Mouse (Mus musculus) gastrocnemius, adult 8-10 months (tissue): ENCODE data around the gene Rasl10b. TPM values are rescaled to one million over a fixed set of nuclear protein-coding genes. Genes with fewer than 3 reads are reported as not detected.

Experiments
- DNase-seq, 2 experiments: peaks; one replicate each; pipeline ENCODE4 v3.0.0; 2022; ENCODE audit warnings: low spot score in 2 of 2
- total RNA-seq, 4 experiments: library from RNA; stranded (reverse); gene quantifications; 2 replicates each; pipeline ENCODE4 v1.2.4; 2022

The Rasl10b gene
- under 1 TPM; 0.19 to 0.63 (median 0.49) TPM for total RNA-seq

DNA sequence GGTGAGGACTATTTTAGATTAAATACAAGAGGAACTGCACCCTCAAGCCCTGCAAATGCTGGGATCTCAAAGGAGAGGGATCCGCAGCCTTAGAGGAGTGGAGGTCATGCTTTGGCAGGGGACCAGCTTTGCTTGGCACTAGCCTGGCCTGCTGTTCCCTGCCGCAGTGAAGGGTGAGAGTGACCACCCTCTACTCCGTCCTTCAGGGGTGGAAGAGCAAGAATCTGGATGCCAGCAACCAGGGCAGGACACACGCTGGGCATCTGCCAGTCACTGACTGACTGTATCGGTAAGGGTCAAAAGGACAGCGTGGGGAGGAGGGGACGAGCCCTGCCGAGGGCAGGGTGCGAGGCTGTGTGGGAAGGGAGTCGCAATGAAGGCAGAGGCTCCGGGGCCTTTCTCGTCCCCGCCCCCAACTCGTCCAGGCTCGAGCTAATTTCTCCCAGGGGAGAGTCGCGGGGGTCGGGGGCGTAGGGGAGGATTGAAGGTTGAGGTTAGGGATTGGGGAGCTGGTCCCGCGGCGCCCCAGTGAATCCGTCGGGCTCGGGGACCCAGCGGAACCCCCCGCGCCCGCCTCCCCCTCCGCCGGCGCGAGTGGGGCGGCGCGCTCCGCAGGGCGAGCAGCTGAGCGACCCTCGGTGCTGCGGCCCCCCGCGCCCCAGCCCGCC is at the start of gene Rasl10b:
Gene Rasl10b (plus strand): TSS at position 51 of the 668 bp plus-strand sequence.
- DNase-seq: no peak

DNA sequence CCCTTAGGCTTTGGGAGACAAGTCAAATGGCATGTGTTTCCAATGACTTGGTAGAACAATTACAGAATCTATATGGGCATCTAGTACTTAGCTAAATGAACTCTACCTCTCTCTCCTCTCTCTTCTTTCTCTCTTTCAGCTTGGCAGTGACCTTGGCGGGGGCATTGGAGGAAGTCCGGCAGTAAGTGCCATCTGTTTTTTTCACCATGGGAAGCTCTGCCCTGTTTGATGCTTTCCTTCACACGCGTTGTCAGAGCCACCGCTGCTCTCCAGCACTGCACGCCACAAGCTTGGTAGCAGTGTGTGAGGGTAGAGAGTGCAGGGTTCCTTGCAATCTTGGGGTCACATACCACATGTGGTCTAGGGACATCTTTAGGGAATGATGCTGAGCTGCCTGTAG is 44.3 kb upstream of the Rasl10b start:
- no peak for DNase-seq

DNA sequence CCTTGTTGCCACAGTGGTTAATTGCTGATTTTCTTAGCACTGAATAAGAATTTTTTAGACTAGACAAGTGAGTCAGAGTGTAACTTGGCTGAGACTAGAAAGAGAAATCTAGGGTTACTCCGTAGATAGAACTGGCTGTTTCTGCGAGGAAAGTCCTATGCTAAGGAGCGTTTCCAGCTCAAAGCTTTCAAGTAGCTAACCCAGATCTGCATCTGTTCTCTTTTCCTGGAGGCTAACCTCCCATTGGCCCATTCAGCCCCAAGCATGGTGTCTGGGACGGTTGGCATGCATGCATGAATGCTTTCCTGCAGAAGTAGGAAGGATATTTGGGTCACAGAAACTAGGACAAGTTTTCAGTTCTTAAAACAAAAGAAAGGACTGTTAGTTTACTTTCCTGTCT is 37.7 kb upstream of the Rasl10b start:
- no peak for DNase-seq

DNA sequence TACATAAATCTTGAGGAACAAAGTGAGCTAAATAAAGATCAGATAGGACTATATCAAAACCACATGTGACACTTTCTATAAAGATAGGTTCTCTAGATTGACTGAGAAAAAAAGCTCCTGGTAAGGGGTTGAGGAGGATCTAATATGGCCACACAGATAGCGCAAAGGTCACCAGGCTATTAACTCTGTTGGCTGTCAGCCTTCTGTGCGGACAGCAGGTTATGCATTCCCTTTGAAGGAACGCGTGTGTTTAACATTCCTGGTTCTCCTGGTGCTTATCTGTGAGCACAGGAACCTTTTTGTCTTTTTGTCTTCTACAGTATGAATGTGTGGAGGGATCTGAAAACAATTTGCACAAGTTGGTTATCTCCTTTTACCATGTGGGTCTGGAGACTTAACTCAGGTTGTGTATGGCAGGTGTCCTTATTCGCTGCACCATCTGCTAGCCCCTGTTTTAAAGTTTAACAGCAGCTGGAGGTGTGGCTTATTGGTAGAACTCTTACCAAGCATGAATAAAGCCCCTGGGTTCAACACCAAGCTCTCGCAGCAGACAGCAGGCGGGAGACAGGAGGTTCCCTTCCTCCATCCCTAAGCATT is 29.1 kb upstream of the Rasl10b start:
- DNase-seq: no peak

DNA sequence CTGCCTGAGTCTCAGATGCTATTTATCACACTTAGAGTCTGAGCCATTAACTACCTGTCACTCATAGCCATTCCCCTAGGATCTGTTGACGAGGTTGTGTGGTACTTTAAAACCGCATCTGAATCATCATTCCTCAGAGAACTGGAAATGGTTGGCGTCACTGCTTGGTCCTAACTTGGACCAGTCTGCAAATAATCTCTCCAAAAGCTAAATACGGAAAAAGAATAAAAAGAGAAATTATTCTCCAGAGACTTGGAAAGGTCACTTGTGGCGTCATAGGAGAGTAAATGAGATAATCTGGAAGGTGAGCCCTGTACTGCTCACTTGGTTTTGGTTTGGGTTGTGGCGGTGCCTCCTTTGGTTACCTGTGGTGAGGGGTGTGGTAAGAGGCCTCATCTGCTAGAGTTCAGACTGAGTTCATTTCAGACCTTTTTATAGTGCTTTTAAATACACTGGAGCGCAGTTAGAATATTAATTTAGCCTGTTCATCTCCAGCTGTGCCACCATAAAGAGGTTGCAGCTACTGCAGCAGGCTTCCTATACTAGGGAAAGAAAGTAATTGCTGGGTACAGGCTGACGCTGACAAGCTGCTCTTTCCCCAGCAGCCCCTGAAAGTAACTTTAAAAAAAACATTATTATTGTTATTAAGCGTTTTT is 25.9 kb upstream of the Rasl10b start:
- DNase-seq: no peak

DNA sequence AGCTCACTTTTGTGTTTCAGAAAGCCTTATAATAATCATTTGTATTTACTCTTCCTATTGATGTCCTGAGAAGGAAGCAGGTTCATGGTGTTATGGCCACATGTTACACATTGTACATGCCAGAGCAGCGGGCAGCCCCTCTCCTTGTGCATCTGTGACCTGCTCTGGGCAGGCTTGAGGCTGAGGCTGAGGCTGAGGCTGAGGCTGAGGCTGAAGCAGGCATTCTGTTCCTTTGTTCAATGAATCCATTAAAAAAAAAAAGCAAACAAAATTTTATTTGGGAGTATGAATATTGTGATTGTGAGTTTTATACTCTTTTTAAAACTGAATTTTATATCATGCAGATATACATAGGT is 25.4 kb upstream of the Rasl10b start:
- DNase-seq: no peak

DNA sequence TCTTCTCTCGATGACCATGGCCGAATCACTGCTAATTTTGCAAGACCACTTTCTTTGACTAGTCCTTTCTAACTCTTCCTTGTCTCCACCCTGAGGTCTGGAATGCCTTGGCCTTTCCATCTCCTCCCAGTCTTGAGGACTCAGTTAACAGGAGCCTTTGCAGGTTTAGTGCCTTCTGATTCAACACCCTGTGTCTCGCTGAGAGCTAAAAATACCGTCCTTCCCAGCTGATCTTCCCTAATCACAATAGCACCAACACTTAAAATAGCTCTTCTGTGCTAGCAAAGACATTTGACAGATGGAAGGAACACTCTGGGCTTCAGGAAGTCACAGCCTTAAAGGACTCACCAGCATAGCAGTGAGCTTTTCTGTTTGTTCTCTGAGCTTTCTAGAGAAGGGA is 15.9 kb upstream of the Rasl10b start:
- DNase-seq: no peak

DNA sequence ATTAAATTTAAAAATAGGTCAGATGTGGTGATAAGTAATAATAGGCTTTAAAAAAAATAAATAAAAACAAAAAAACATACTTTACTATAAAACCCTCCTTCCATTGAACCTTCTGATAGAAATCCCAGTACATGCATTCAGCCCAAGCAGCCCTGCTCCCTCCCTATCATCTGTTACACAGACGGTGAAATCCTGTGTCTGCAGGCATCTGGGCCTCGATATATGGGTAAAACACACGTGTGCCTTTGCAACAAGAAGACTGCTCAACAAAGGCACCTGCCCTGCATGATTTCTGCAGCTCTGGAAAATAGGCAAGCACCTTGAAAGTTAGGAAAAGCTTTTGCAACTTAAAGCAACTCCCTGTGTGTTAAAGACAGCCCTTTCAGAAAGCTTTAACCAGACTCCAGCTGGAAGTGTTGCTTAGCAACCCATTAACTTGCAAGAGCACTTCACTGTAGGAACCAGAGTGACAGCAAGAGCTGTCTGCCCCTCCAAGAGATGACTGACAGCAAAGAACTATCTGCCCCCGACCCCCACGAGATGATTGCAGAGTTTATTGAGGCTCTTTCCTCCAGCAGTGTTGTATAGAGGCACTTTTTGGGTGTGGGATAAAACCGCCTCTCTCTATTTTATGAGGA is 14.0 kb upstream of the Rasl10b start:
- DNase-seq: no peak

DNA sequence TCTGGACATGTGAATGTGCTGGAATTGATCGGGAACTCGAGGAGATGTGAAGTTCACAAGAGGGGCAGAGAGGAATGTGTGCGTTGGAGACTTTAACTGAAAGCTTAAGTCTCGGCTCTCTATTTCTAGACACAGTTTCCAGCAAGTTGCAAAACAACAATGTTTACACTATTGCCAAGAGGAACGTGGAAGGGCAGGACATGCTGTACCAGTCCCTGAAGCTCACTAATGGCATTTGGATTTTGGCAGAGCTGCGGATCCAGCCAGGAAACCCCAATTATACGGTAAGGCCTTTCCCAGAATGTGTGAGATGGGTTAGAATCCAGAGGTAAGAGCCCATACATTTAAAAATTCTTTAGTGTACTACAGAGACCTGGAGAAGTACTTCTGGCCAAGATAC is 11.3 kb upstream of the Rasl10b start:
- DNase-seq: no peak

DNA sequence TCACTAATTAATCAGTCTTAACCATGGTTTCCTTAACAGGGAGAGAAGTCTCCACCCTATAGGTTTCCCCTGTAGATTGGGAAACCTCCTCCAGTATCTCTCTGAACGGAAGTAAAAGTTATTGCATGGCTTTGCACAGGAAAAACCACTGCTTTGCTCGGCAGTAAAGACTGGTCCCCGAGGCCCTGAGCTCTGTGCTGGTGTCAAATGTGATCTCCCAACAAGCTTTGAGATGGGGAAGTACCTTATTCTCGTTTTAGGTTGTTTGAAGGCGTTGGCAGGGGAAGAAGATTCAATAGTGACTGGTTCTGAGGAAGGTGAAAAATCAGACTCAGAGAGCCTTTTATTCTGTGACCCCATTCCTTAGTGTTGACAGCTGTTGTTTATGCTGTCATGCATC is 10.2 kb upstream of the Rasl10b start:
- DNase-seq: no peak

DNA sequence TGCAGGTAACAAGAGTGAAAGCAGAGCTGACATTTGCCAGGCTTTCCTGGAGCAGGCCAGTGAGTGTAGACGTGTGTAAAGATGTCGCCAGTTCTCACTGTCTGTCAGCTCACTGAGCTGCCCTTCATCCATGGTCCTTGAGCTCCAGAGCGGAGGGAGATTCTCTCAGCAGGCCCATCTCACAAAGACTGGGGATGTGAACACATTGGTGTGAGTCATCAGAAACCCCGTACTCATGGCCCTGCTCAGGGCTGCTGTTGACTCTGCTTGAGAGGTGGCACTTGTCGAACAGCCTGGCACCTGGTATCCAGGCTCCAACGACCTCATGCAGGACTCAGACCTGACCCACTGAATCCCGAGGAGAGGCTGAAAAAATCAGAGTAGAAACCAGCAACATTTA is 5.2 kb upstream of the Rasl10b start:
- DNase-seq: no peak

DNA sequence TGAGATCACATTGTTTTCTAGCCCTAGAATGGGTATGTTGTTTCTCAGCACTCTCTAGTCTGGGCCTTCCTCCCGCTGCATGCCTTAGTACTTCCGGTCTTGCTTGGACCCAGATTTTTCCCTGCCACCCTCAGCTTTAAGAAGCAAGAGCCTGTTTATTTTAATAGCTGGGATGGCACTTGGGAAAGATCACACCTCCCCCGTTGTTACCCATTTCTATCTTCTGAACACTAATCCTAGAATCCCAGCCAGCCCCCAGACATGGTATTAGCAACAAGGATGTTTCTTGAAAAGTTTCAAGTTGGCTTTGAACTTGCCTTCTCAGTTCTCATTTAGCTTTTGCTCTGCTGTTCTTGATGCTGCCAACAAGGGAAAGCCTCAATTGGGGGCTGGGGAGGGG is 2.5 kb upstream of the Rasl10b start:
- no peak for DNase-seq

DNA sequence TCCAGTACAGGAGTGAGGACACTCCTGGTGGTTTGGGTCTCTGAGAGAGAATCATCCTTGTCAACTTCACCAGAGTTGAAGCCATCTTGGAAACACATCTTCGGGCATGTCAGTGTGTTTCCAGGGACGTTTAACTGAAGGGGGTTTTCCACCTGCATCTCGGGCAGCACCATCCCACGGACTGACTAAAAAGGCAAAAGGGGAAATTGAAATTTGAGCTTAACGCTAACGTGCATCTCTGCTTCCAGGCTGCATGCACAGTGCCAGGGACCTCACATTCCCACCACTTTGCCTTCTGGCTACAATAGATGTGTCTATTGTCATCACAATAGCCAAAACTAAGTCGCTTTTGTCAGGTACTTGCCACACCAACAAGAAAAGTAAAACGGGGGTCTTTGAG is 695 bp upstream of the Rasl10b start:
- no peak for DNase-seq

DNA sequence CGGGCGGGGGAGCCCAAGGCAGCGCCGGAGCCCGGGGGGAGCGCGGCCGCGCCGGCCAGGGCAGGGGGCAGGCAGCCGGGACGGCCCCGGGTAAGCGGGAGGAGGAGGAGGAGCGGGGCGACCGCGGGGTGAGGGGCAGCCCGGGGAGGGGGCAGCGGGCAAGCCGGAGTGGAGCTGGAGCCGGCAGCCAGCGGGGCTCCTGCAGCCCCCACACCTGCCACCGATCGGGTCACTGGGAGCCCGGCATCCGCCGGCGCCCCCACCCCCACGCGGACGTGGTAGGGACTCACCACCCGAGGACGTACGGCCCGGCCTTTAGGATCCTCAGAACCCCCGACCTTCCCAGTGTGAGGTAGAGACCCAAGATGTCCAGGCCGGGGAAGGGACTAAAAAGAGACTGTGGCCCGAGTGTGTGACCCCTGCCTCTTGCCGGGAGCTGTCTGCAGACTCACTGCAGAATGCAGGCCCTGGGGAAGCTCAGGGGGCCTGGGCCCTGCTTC is 905 bp downstream of the Rasl10b start:
- no peak for DNase-seq

DNA sequence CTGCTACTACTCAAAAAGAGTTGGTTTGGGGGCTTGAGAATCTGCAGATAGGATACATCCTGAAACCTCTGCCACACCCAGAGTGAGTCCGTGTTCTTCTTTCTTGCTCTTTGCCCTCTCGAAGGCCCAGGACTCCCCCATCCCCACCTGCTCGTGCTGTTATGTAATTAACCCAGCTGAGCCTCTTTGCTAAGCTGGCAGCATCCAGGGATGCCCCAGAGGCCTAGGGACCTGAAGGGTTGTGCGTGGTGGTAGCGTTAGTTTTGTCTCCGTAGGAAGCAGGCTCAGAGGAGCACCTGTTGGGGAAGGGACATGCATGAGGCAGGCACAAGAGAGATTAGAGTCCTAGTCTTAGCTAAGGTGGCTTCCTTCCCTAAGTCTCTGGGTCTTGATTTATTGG is 1.6 kb downstream of the Rasl10b start:
- no peak for DNase-seq

DNA sequence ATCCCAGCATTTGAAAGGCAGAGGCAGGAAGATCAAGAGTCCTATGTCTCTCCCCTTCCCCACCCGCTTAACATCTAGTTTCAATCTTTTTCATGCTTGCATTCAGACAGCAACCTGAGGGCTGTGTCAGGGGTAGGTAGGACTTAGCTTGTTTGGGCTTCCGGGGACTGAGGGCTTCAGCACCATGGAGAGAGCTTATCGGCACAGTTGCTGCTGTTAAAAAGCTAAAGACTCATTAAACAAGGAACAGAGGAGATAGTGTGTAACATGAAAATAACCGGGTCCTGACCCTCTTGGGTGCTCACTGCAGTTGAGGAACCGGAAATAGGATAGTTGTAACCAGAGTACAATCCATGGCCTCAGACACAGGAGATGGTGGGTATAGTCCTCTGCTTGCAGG is 8.1 kb downstream of the Rasl10b start:
- DNase-seq: no peak

DNA sequence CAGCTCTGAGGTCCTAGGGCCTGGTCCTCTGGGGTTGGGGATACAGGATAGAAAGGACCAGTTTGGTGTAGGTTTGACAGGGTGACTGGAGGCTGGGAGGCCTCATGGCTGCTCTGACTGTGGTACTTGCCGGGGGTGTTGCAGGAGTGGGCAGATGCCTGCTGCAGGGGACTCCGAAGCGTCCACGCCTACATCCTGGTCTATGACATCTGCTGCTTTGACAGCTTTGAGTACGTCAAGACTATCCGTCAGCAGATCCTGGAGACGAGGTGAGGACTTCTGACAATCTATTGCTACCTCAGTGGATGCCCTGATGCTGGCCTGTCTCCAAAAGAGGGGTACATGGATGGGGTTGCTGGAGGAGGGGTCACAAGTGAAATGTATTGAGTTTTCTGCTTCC is 8.8 kb downstream of the Rasl10b start:
- DNase-seq: no peak

DNA sequence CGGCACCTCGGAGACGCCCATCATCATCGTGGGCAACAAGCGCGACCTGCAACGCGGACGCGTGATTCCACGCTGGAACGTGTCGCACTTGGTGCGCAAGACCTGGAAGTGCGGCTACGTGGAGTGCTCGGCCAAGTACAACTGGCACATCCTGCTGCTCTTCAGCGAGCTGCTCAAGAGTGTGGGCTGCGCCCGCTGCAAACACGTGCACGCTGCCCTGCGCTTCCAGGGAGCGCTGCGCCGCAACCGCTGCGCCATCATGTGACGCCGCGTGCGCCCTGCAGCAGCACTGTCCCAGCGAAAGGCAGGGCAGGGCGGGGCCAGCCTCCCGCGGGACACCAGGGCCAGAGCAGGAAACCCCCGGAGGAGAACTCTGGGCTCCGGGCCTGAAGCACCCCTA is 9.6 kb downstream of the Rasl10b start:
- no peak for DNase-seq

DNA sequence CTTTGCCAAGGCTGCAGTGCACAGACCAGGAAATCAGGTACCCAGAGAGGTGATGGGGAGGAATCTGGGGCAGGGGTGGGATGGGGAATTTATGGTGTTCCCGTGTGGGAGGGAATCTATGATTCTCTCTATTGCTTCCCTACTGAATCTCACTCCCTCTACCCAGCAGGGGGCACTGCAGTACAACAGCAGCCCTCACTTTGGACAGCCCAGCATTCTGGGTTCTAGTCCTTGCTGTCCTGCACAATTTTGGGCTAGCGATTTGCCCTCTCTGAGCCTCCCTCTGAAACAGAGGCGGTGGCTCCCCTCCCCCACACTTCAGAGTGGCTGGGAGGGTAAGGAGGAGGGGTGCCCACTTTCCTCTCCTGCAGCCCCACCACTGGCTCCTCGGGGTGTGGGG is 11.4 kb downstream of the Rasl10b start:
- DNase-seq: no peak

DNA sequence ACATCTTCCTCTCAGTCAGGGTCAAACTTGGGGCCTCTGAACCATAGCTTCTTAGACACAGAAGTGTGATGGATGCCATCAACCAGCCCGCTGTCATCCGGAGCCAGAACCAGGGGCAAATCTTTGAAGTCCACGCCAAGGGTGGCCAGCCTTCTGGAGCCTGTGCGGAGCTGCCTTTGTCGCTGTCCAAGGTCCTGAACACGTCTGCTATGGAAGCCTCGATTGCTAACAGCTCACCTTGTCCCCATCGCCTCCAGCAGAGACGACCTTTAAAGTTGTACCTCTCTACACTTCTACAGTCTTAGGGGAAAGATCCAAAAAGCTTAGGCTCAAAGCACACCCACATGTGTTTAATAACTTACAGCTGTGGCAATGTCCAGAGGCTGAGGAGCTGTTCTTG is 12.4 kb downstream of the Rasl10b start:
- DNase-seq: no peak

DNA sequence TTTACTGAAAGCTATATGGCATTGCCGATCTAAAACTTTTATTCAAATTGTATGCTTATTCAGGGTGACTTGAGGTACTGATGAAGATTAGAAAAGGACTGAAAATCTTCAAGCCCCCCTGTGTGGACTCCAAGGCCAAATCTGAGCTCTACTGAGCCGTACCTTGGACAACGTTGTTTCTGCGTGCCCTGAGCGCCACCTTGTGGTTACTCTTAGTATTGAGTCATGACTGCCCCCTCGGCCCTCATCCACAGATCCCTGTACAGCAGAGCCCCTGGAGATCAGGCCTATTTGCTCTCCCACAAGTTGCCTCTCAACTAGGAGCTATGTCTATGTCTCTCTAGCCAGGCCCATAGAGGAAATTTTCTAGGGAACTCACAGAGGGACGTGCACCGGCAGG is 15.7 kb downstream of the Rasl10b start:
- DNase-seq: peak; percentile 35 to 39

DNA sequence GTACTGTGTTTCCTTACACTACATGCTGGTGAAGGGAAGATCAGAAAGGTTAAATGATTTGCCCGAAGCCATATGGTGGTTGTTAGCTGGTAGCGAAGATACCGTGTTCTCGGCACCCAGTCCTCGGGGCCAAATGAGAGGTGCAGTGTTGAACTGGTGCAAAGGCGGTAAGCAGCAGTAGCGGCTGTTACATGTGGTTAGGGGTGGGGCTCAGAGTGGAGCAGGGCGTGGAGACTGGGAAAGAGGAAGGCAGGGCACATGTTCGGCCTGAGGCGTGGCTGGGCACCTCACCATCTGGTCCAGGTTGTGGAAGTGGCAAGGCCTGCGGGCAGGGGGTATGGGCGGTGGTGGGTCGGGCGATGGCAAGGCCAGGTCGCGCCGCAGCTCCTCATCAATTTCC is 18.0 kb downstream of the Rasl10b start:
- no peak for DNase-seq

DNA sequence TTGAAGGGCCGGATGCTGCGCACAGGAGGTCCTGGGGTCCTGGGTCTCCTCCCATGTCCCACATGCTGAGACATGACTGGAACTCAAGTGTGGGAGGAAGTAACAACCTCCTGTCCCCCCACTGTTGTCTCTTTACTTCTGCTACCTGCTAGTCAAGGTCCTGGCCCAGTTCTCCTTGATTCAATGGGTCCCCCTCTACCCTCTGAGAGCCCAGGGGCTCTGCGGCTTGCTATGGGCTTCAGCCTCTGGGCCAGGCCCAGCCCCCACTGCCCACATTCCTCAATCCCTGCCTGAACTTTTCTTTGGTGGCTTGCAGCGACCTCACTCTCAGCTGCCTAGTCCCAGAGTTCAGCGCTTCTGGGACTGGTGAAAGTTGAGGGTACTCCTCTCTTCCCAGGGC is 20.4 kb downstream of the Rasl10b start, which contains the start of gene Gas2l2:
Gene Gas2l2 (minus strand): TSS at position 101 of the 400 bp plus-strand sequence.
- DNase-seq: no peak
